Mouse (Mus musculus) spleen, adult 2 months (tissue): ENCODE measurements around the gene Gm36864. TPM values are rescaled to one million over a fixed set of nuclear protein-coding genes. Genes with fewer than 3 reads are reported as not detected.

Experiments
- DNase-seq, 2 experiments: peaks; one replicate each; pipeline versions ENCODE4 v3.0.0 to v3.0.0-alpha.2; 2012 to 2021; ENCODE audit warnings: low spot score in 2 of 2, low read depth in 1 of 2
- H3K27ac ChIP-seq: fragments of 200-500 bp; 2 replicates; pipeline ENCODE4 v1.5.1; 2012; ENCODE audit warnings: low read length, inconsistent platforms; ENCODE audit not compliant: insufficient read depth
- H3K27me3 ChIP-seq: fragments of 200-500 bp; 2 replicates; pipeline ENCODE4 v1.6.1; 2012; ENCODE audit warnings: mild to moderate bottlenecking, moderate library complexity, low read length, inconsistent platforms; ENCODE audit not compliant: control insufficient read depth, insufficient read depth
- H3K36me3 ChIP-seq: fragments of 200-500 bp; 2 replicates; pipeline ENCODE4 v1.6.1; 2012; ENCODE audit warnings: mild to moderate bottlenecking, low read length, inconsistent platforms; ENCODE audit not compliant: control insufficient read depth, insufficient read depth
- H3K4me1 ChIP-seq: fragments of 200-500 bp; 2 replicates; pipeline ENCODE4 v1.6.1; 2011; ENCODE audit warnings: inconsistent platforms; ENCODE audit not compliant: control insufficient read depth, insufficient read depth, insufficient read length
- H3K4me3 ChIP-seq: fragments of 200-500 bp; 2 replicates; pipeline ENCODE4 v1.5.1; 2011; ENCODE audit warnings: mild to moderate bottlenecking, inconsistent platforms; ENCODE audit not compliant: insufficient read depth, insufficient read length; ENCODE audit errors: extremely low read depth
- CTCF ChIP-seq: fragments of 200-500 bp; IDR thresholded peaks from 2 replicates; pipeline ENCODE4 v1.5.1; 2011; ENCODE audit warnings: mild to moderate bottlenecking, inconsistent platforms; ENCODE audit not compliant: insufficient read depth, insufficient read length, insufficient replicate concordance; ENCODE audit errors: extremely low read depth
- POLR2A ChIP-seq: fragments of 200-500 bp; IDR thresholded peaks from 2 replicates; pipeline ENCODE4 v1.6.1; 2011; ENCODE audit warnings: low read depth, low read length, inconsistent platforms
- WGBS: fragments of 180-500 bp; shearing (Covaris S2); methylation state at CpG from one replicate; pipeline ENCODE4 v1.1.7; 2018; 5-methylcytosine and 5-hydroxymethylcytosine counted together
- polyA plus RNA-seq: library from polyadenylated mRNA; depleted of rRNA; stranded (reverse); fragments of >200 nt; gene quantifications from 2 replicates; pipeline ENCODE4 v1.2.3, GENCODE M21; 2012

The Gm36864 gene
- polyA plus RNA-seq, 1 experiment = not detected

DNA sequence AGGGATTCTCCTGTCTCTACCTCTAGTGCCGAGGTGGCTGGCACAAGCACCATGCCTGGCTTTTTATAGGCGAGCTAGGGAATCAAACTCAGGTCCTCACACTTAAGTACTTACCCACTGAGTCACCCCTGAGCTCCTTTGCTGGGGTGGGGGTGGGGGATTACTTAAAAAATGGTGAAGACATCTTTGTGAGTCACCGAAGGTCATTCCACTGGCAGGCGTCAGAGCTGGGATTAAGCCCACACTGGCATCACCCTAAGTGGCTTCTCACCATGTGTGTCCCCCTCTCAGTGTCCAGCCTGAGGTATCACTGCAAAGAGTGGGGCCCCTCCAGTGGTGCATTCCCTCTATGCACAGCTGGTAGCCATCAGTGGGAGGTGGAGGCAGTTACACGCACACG lies 24.4 kb downstream of the Gm36864 start:
- Histone ChIP-seq H3K27me3 (no peaks in the 10 kb centered on the region), H3K36me3 (no peaks in the 10 kb centered on the region), H3K27ac (no peak overlapping the region), H3K4me3 (no peak overlapping the region), H3K4me1 (no peaks in the 10 kb centered on the region)
- no peak for DNase-seq
- TF ChIP-seq CTCF = no peak
- TF ChIP-seq POLR2A = no peak
- 84% methylated on average over 6 of the region's 6 CpGs for WGBS

- WGBS = 44% methylated on average over 5 of the region's 5 CpGs
- Histone ChIP-seq H3K27ac (no peak within 1 kb of the TSS), H3K4me3 (no peak within 1 kb of the TSS), H3K27me3 (no peaks in the 10 kb centered on the region), H3K4me1 (no peaks in the 10 kb centered on the region), H3K36me3 (no peaks in the 10 kb centered on the region)
- DNase-seq = no peak
- TF ChIP-seq CTCF (no peak), POLR2A (no peak)
Observed at GRCm38 (mm10) chr7:44261147-44261546, 25.2 kb downstream of the Gm36864 start, which contains the start of gene Gm15517. Gene Gm15517 (plus strand): TSS chr7:44261447.

DNA sequence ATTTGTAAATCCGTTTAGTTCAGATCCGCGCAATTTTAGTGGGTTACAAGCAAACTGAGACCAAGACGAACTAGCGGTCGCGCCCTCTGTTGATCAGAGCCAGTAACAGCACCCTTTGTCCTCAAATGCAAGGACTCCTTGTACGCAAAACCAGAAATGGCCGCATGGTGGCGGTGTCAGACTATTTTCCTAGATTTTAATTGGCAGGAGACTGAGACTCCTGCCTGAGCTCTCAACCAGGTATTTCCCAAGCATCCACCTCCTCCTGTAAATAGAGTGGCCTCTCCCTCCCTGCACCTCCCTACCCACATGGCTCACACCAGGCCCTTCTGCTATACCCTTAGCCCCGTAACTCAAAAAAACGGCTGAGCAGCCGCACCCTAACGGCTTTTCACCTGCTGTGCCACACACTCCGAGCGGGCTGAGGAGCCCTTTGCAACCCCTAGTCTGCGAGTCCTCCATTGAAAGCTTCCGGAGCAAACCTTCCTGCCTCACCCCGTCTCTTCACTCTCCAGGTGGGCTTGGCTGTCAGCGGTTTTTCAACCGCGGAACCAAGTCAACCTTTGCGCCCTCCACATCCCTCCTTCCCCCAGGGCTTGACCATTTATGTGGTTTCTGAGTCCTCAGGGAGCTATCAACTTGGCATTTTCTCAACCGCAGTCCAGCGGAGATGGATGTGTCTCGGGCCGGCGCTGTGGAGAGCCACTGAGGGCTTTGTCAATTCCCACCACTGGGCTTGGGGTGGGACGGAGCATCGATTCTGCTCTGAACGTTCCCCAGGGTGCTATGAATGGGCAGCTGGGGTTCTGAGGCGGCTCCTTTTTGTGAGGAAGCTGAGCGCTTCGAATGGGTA lies 27.0 kb downstream of the Gm36864 start:
- H3K4me1 ChIP-seq = no peaks in the 10 kb centered on the region
- no peaks in the 10 kb centered on the region for H3K27me3 ChIP-seq
- H3K4me3 ChIP-seq = no peak overlapping the region; the same call in 1 of the 2 replicates
- DNase-seq = peak; percentile 78 to 92
- TF ChIP-seq POLR2A (no peak), CTCF (peak; percentile 85; the same call in 1 of the 2 replicates)
- no peak overlapping the region for H3K27ac ChIP-seq
- no peaks in the 10 kb centered on the region for H3K36me3 ChIP-seq
- WGBS = 2% methylated on average over 34 of the region's 34 CpGs

DNA sequence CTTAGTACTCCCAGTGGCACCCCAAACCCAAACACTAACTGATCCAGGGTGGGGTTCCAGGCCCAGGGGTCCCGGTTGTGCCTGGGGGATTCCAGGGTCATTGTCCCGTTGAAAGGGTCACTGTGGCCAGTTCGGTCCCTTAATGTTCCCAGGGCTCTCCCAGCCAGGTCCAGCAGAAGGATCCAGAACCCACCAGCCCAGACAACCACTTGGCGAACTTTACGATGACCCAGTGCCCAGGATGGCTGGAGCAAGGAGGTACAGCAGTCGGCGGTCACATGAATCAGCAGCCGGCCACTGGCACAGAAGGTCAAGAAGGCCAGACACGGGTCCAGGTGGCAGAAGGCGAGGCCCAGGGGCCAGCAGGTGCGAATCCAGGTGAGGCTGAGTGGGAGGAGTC lies 32.1 kb downstream of the Gm36864 start:
- Histone ChIP-seq H3K27me3 (no peaks in the 10 kb centered on the region), H3K36me3 (no peaks in the 10 kb centered on the region), H3K4me1 (no peaks in the 10 kb centered on the region), H3K27ac (no peak overlapping the region), H3K4me3 (no peak overlapping the region)
- no peak for TF ChIP-seq CTCF
- no peak for TF ChIP-seq POLR2A
- WGBS = 87% methylated on average over 11 of the region's 11 CpGs
- no peak for DNase-seq

GRCm38 (mm10) chr7:44269397-44269796 lies 33.4 kb downstream of the Gm36864 start:
- Histone ChIP-seq H3K27me3 (no peaks in the 10 kb centered on the region), H3K27ac (no peak overlapping the region), H3K4me1 (no peaks in the 10 kb centered on the region), H3K4me3 (no peak overlapping the region), H3K36me3 (no peaks in the 10 kb centered on the region)
- WGBS = 49% methylated on average over 2 of the region's 2 CpGs
- TF ChIP-seq POLR2A (no peak), CTCF (no peak)
- DNase-seq = no peak

- no peaks in the 10 kb centered on the region for H3K27me3 ChIP-seq
- no peaks in the 10 kb centered on the region for H3K4me1 ChIP-seq
- DNase-seq = no peak
- TF ChIP-seq POLR2A (no peak), CTCF (no peak)
- no peak overlapping the region for H3K4me3 ChIP-seq
- H3K27ac ChIP-seq = no peak overlapping the region
- 69% methylated on average over 2 of the region's 2 CpGs for WGBS
- no peaks in the 10 kb centered on the region for H3K36me3 ChIP-seq
Observed at GRCm38 (mm10) chr7:44271309-44271708, 35.3 kb downstream of the Gm36864 start.

DNA sequence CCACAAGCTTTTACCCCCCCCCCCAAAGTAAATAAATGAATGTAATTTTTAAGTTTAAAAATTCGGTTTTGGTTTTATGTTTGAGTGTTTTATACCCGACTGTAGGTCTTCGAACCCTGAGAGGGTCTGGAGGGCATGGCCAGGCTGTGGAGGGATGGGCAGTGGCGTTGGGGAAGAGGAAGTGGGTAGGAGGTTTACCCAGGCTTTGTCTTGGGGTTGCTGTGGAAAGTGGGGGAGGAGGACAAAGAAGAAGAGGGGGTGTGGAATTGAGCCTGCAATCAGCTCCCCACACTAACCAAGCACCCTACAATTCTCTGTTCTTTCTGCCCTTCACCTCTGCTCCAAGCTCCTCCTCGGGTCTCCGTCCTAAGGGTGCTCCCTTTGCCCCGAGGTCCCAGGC lies 36.6 kb downstream of the Gm36864 start:
- no peaks in the 10 kb centered on the region for H3K36me3 ChIP-seq
- 71% methylated on average over 7 of the region's 7 CpGs for WGBS
- no peaks in the 10 kb centered on the region for H3K27me3 ChIP-seq
- TF ChIP-seq POLR2A = no peak
- no peak for TF ChIP-seq CTCF
- no peak overlapping the region for H3K4me3 ChIP-seq
- DNase-seq = no peak
- no peak overlapping the region for H3K27ac ChIP-seq
- no peaks in the 10 kb centered on the region for H3K4me1 ChIP-seq
